Mouse (Mus musculus) midbrain, postnatal 0 days (tissue): ENCODE measurements around the gene Cd300a. TPM values are rescaled to one million over a fixed set of nuclear protein-coding genes. Genes with fewer than 3 reads are reported as not detected.
"Not testable (repeated sequence)": the region's sequence is repeated elsewhere in the genome, so short reads cannot be mapped to it uniquely, and the experiment has no call there.

Experiments
- ATAC-seq: fragments of 200-750 bp; cut with Nextera tagmentation; 2 replicates; pipeline ENCODE4 v1.8.0; 2017; ENCODE audit warnings: moderate number of reproducible peaks, mild to moderate bottlenecking, moderate TSS enrichment, moderate library complexity; ENCODE audit not compliant: low FRiP score
- DNase-seq: peaks from one replicate; pipeline ENCODE4 v3.0.0-alpha.2; 2015; ENCODE audit warnings: low spot score
- H3K27ac ChIP-seq: fragments of 300-500 bp; sonication (generic); 2 replicates; pipeline ENCODE4 v1.5.1; 2014; ENCODE audit warnings: low read depth, mild to moderate bottlenecking, low read length, mixed read lengths
- H3K27me3 ChIP-seq: fragments of 300-500 bp; sonication (generic); 2 replicates; pipeline ENCODE4 v1.6.1; 2014; ENCODE audit warnings: low read length, control low read depth, mixed read lengths; ENCODE audit not compliant: insufficient read depth
- H3K36me3 ChIP-seq: fragments of 300-500 bp; sonication (generic); 2 replicates; pipeline ENCODE4 v1.6.1; 2014; ENCODE audit warnings: low read length, control low read depth, mixed read lengths; ENCODE audit not compliant: insufficient read depth
- H3K4me1 ChIP-seq: fragments of 300-500 bp; sonication (generic); 2 replicates; pipeline ENCODE4 v1.6.1; 2014; ENCODE audit warnings: mild to moderate bottlenecking, control low read depth, antibody characterized with exemption, low read length, mixed read lengths; ENCODE audit not compliant: insufficient read depth
- H3K4me2 ChIP-seq: fragments of 300-500 bp; sonication (generic); 2 replicates; pipeline ENCODE4 v1.6.1; 2014; ENCODE audit warnings: low read depth, mild to moderate bottlenecking, low read length, mixed read lengths; ENCODE audit not compliant: poor library complexity, severe bottlenecking
- H3K4me3 ChIP-seq: fragments of 300-500 bp; sonication (generic); 2 replicates; pipeline ENCODE4 v1.5.1; 2014; ENCODE audit warnings: low read depth, mild to moderate bottlenecking, low read length, moderate library complexity
- H3K9ac ChIP-seq: fragments of 300-500 bp; sonication (generic); replicated peaks from 2 replicates; pipeline ENCODE4 v1.6.1; 2014; ENCODE audit warnings: mild to moderate bottlenecking, low read length, moderate library complexity, mixed read lengths; ENCODE audit not compliant: poor library complexity, severe bottlenecking
- H3K9me3 ChIP-seq: fragments of 300-500 bp; sonication (generic); 2 replicates; pipeline ENCODE4 v1.6.1; 2016; ENCODE audit warnings: low read length, control low read depth
- CTCF ChIP-seq: IDR thresholded peaks from 2 replicates; pipeline ENCODE4 v1.5.1; 2016; ENCODE audit warnings: antibody characterized with exemption, mild to moderate bottlenecking
- WGBS: fragments of 180-500 bp; shearing (Covaris S2); extraction: QIAGEN DNeasy Blood & Tissue Kit; methylation state at CpG from one replicate; pipeline ENCODE4 v1.1.7; 2014; 5-methylcytosine and 5-hydroxymethylcytosine counted together
- polyA plus RNA-seq: library from polyadenylated mRNA; unstranded; fragments of >200 nt; fragmentation: Nextera tagmentation; extraction: Ambion mirVana; gene quantifications from 2 replicates; pipeline ENCODE4 v1.2.1, GENCODE M21; 2015
- total RNA-seq: library from RNA; depleted of rRNA; stranded (reverse); fragments of >200 nt; gene quantifications from 2 replicates; pipeline ENCODE4 v1.2.3, GENCODE M21; 2014

Cd300a gene
- total and polyA plus RNA-seq, 2 experiments from 2014 or later: 1.4 to 1.8 TPM

- H3K4me1 ChIP-seq: no peaks in the 10 kb centered on the region
- H3K4me2 ChIP-seq: no peak overlapping the region
- no peak for TF ChIP-seq CTCF
- DNase-seq (no peak), ATAC-seq (no peak)
- H3K27me3 ChIP-seq: no peaks in the 10 kb centered on the region
- H3K9me3 ChIP-seq: no peaks in the 10 kb centered on the region
- no peak overlapping the region for H3K27ac ChIP-seq
- 63% methylated on average over 4 of the region's 4 CpGs for WGBS
- no peak overlapping the region for H3K9ac ChIP-seq
- no peak overlapping the region for H3K4me3 ChIP-seq
- H3K36me3 ChIP-seq: no peaks in the 10 kb centered on the region
These were observed 18.2 kb downstream of the Cd300a start for GRCm38 (mm10) chr11:114908086-114908485.

DNA sequence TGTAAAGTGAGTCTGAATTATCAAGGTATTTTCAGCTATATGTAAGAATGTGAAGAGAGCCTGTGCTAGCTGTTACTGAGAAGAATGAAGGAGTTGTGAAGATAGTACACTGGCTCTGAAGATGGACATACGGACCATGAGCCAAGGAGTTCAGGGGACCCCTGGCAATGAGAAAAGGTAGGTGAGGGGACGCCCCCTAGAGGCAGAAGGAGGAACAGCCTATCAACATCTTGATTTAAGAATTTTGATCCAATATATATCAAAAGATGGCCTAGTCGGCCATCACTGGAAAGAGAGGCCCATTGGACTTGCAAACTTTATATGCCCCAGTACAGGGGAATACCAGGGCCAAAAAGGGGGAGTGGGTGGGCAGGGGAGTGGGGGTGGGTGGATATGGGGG is 19.7 kb downstream of the Cd300a start:
- not testable (repeated sequence) for H3K9me3 ChIP-seq, ATAC-seq, DNase-seq, H3K4me3 ChIP-seq, H3K4me2 ChIP-seq, H3K27ac ChIP-seq, H3K27me3 ChIP-seq, H3K4me1 ChIP-seq, H3K9ac ChIP-seq, H3K36me3 ChIP-seq
- peak; percentile 39 for TF ChIP-seq CTCF
- WGBS: 40% methylated on average over 3 of the region's 3 CpGs

- peak; percentile 93 for TF ChIP-seq CTCF
- peak; percentile 88 for DNase-seq
- Histone ChIP-seq H3K4me1 (no peaks in the 10 kb centered on the region), H3K36me3 (no peaks in the 10 kb centered on the region), H3K27ac (no peak overlapping the region), H3K4me3 (no peak overlapping the region), H3K9me3 (no peaks in the 10 kb centered on the region), H3K9ac (no peak overlapping the region), H3K27me3 (no peaks in the 10 kb centered on the region), H3K4me2 (no peak overlapping the region)
- 20% methylated on average over 9 of the region's 9 CpGs for WGBS
- peak; percentile 52; the same call in 1 of the 2 replicates for ATAC-seq
These were observed 23.0 kb downstream of the Cd300a start for GRCm38 (mm10) chr11:114912847-114913246.

- no peaks in the 10 kb centered on the region for H3K36me3 ChIP-seq
- ATAC-seq: no peak
- no peaks in the 10 kb centered on the region for H3K9me3 ChIP-seq
- H3K9ac ChIP-seq: no peak overlapping the region
- WGBS: 68% methylated on average over 7 of the region's 7 CpGs
- H3K27ac ChIP-seq: no peak overlapping the region
- no peak overlapping the region for H3K4me3 ChIP-seq
- H3K27me3 ChIP-seq: no peaks in the 10 kb centered on the region
- no peak overlapping the region for H3K4me2 ChIP-seq
- no peak for DNase-seq
- H3K4me1 ChIP-seq: no peaks in the 10 kb centered on the region
- no peak for TF ChIP-seq CTCF
These were observed 25.1 kb downstream of the Cd300a start for GRCm38 (mm10) chr11:114914978-114915377.

- no peaks in the 10 kb centered on the region for H3K36me3 ChIP-seq
- no peak overlapping the region for H3K9ac ChIP-seq
- TF ChIP-seq CTCF: no peak
- 80% methylated on average over 6 of the region's 6 CpGs for WGBS
- ATAC-seq: no peak
- no peak for DNase-seq
- H3K4me1 ChIP-seq: no peaks in the 10 kb centered on the region
- no peak overlapping the region for H3K4me3 ChIP-seq
- H3K27ac ChIP-seq: no peak overlapping the region
- H3K4me2 ChIP-seq: no peak overlapping the region
- no peaks in the 10 kb centered on the region for H3K9me3 ChIP-seq
- H3K27me3 ChIP-seq: no peaks in the 10 kb centered on the region
These were observed 27.3 kb downstream of the Cd300a start for GRCm38 (mm10) chr11:114917120-114917519.

DNA sequence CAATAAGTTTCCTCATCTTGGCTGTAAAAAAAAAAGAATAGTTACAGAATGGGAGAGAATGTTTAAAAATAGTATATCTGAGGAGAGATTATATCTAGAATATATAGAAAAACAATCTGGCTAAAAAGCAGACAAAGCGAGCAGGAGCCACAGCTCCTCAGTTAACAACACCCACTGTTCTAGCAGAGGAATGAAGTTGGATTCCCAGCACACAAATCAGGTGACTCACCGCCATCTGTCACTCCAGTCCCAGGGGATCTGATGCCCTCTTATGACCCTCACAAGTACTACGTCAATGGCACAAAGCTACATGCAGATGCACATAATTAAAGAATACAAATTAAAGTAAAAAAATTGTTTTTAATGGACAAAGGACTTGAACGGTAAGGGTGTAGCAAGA is 32.6 kb downstream of the Cd300a start:
- Histone ChIP-seq H3K4me2 (no peak overlapping the region), H3K27ac (no peak overlapping the region), H3K4me1 (no peaks in the 10 kb centered on the region), H3K36me3 (no peaks in the 10 kb centered on the region), H3K4me3 (no peak overlapping the region), H3K9me3 (peaks cover 4% of the 10 kb centered on the region; the same call in 1 of the 2 replicates), H3K27me3 (no peaks in the 10 kb centered on the region), H3K9ac (no peak overlapping the region)
- no peak for DNase-seq
- no peak for TF ChIP-seq CTCF
- 83% methylated on average over 4 of the region's 4 CpGs for WGBS
- no peak for ATAC-seq
